Mouse (Mus musculus): ENCODE results near the gene Elmsan1. TPM values are rescaled to one million over a fixed set of nuclear protein-coding genes. Genes with fewer than 3 reads are reported as not detected.
A peak's percentile ranks its signal among the peaks of the same experiment; 100 is the strongest.

Elmsan1 gene
- polyA plus RNA-seq, 1 experiment from 2014 or later, result 7.7 TPM

GRCm38 (mm10) chr12:84226117-84226840, 7.6 kb upstream of the Elmsan1 start:
- no peaks in the 10 kb centered on the region for H3K36me3 ChIP-seq
- WGBS, result 81% methylated on average over 9 of the region's 9 CpGs
- H3K9me3 ChIP-seq, result no peaks in the 10 kb centered on the region
- no peak; the same call in 1 of the 2 replicates for ATAC-seq
- no peak overlapping the region for H3K4me3 ChIP-seq (replicated peaks)
- H3K4me1 ChIP-seq (replicated peaks), result no peaks in the 10 kb centered on the region
- no peak overlapping the region for H3K27ac ChIP-seq
- H3K9ac ChIP-seq, result no peak overlapping the region
- H3K27me3 ChIP-seq (replicated peaks), result no peaks in the 10 kb centered on the region
- no peak overlapping the region for H3K4me2 ChIP-seq (replicated peaks)

DNA sequence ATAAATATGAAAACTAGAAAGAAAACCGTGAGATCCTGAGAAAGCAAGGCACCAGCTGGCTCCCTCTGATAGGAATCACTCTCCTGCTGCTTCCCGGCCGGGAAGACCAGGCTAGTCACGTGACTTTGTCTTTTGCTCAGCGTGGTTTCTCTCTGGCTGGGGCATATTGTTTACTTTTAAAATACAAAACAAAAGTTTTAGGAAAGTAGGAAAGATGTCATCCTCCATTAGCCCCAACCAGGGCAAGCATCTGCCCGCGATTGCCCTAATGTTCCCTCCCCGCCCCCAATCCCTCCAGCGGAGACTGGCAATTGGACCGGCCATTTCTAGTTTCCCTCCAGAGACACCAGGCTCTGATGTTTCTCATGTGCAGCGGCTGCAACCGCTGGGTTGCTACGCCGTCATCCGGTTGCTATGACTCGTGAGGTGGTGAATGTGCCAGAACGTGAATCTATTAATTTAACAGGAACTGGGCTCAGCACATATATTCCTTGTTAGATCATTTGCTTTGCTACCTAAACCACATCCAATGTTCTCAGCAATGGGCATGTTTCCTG, 3.8 kb upstream of the Elmsan1 start:
- Histone ChIP-seq H3K4me1 (replicated peaks) (no peaks in the 10 kb centered on the region; the same call in 1 of the 2 replicates), H3K36me3 (no peaks in the 10 kb centered on the region), H3K27ac (no peak overlapping the region), H3K27me3 (replicated peaks) (no peaks in the 10 kb centered on the region), H3K9ac (no peak overlapping the region; the same call in 1 of the 2 replicates), H3K9me3 (no peaks in the 10 kb centered on the region), H3K4me2 (replicated peaks) (peak overlapping the region; percentile 65), H3K4me3 (replicated peaks) (peak overlapping the region; percentile 35)
- ATAC-seq, result 0 out of 2 replicates have a peak, but pooled peaks have one; percentile 16
- WGBS, result 7% methylated on average over 17 of the region's 17 CpGs

DNA sequence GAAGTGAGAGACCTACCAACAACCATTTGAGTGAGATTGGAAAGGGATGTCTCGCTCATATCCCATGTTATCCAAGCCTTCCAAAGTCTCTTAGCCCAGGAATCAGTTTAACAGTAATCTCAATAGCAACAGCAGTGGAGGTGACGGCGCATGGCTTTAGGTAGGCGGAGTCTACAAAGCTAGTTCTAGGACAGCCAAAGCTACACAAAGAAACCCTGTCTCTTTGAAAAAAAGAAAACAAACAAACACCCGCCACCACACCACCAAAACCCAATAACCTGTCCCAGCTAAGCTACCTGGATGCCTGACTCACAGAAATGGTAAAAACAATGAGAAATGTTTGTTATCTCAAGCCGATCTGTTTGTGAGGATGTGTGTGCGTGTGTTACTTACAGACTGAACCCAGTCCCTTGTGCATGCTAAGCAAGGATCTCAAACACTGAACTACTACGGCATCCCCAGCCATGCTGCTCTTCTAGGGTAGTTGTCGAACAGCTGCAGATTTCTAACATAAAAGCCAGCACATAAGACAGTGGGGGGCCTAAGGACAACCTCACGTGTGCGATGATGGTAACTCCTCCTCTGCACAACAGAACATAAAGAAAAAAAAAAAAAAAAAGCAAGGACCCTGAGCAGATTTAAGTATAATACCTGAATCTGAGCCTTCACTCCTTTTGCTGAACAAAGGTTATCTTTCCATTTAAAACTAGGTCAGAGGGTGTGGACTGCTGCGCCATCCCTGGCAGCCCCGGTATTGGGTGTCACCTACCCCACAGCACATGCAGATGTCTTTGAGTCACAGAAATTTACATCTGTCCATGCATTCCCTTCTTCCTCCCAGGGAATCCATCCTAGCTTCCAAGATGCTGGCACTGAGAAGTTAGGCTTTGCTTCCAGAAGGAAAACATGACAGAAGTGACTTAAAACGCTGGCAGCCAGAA, 2.5 kb upstream of the Elmsan1 start:
- Histone ChIP-seq H3K27ac (no peak overlapping the region), H3K4me2 (replicated peaks) (no peak overlapping the region), H3K9me3 (no peaks in the 10 kb centered on the region), H3K9ac (no peak overlapping the region), H3K4me3 (replicated peaks) (no peak overlapping the region), H3K36me3 (no peaks in the 10 kb centered on the region), H3K4me1 (replicated peaks) (peaks cover 11% of the 10 kb centered on the region), H3K27me3 (replicated peaks) (no peaks in the 10 kb centered on the region)
- no peak for ATAC-seq
- 84% methylated on average over 14 of the region's 14 CpGs for WGBS

GRCm38 (mm10) chr12:84220515-84220914, 1.8 kb upstream of the Elmsan1 start:
- Histone ChIP-seq H3K27me3 (replicated peaks) (no peaks in the 10 kb centered on the region), H3K27ac (no peak overlapping the region), H3K4me2 (replicated peaks) (no peak overlapping the region), H3K9me3 (no peaks in the 10 kb centered on the region), H3K4me3 (replicated peaks) (no peak overlapping the region), H3K36me3 (no peaks in the 10 kb centered on the region), H3K4me1 (replicated peaks) (peaks cover 18% of the 10 kb centered on the region), H3K9ac (no peak overlapping the region)
- no peak for ATAC-seq
- WGBS, result 81% methylated on average over 4 of the region's 4 CpGs

- Histone ChIP-seq H3K9ac (peak overlapping the region; percentile 95), H3K36me3 (no peaks in the 10 kb centered on the region), H3K27me3 (replicated peaks) (no peaks in the 10 kb centered on the region), H3K27ac (peak overlapping the region; percentile 95), H3K9me3 (no peaks in the 10 kb centered on the region), H3K4me2 (replicated peaks) (peak overlapping the region; percentile 76), H3K4me1 (replicated peaks) (peaks cover 29% of the 10 kb centered on the region), H3K4me3 (replicated peaks) (peak overlapping the region; percentile 84)
- 6% methylated on average over 14 of the region's 14 CpGs for WGBS
- peak; percentile 11 for ATAC-seq
Observed at GRCm38 (mm10) chr12:84219121-84219561, 460 bp upstream of the Elmsan1 start.

- H3K27ac ChIP-seq, result peak overlapping the region; percentile 95
- peak overlapping the region; percentile 95 for H3K9ac ChIP-seq
- WGBS, result 3% methylated on average over 21 of the region's 21 CpGs
- peak; percentile 9; the same call in 1 of the 2 replicates for ATAC-seq
- peak overlapping the region; percentile 84 for H3K4me3 ChIP-seq (replicated peaks)
- H3K4me1 ChIP-seq (replicated peaks), result peaks cover 37% of the 10 kb centered on the region
- H3K9me3 ChIP-seq, result no peaks in the 10 kb centered on the region
- H3K36me3 ChIP-seq, result no peaks in the 10 kb centered on the region
- peak overlapping the region; percentile 76 for H3K4me2 ChIP-seq (replicated peaks)
- no peaks in the 10 kb centered on the region for H3K27me3 ChIP-seq (replicated peaks)
Observed at GRCm38 (mm10) chr12:84217508-84218131, 1.1 kb downstream of the Elmsan1 start.

GRCm38 (mm10) chr12:84217111-84217507, 1.6 kb downstream of the Elmsan1 start:
- Histone ChIP-seq H3K9ac (peak overlapping the region; percentile 95; the same call in 1 of the 2 replicates), H3K4me3 (replicated peaks) (peak overlapping the region; percentile 84), H3K9me3 (no peaks in the 10 kb centered on the region), H3K4me2 (replicated peaks) (peak overlapping the region; percentile 76), H3K27me3 (replicated peaks) (no peaks in the 10 kb centered on the region), H3K27ac (peak overlapping the region; percentile 95), H3K36me3 (no peaks in the 10 kb centered on the region), H3K4me1 (replicated peaks) (peaks cover 41% of the 10 kb centered on the region)
- WGBS, result 19% methylated on average over 4 of the region's 4 CpGs
- ATAC-seq, result peak; percentile 46

GRCm38 (mm10) chr12:84215758-84216440, 2.8 kb downstream of the Elmsan1 start:
- no peak overlapping the region for H3K4me3 ChIP-seq (replicated peaks)
- peaks cover 51% of the 10 kb centered on the region for H3K4me1 ChIP-seq (replicated peaks)
- 48% methylated on average over 11 of the region's 11 CpGs for WGBS
- no peak overlapping the region for H3K9ac ChIP-seq
- no peaks in the 10 kb centered on the region for H3K9me3 ChIP-seq
- peak overlapping the region; percentile 15; the same call in 1 of the 2 replicates for H3K27ac ChIP-seq
- no peaks in the 10 kb centered on the region for H3K27me3 ChIP-seq (replicated peaks)
- H3K36me3 ChIP-seq, result no peaks in the 10 kb centered on the region
- no peak for ATAC-seq
- peak overlapping the region; percentile 76; the same call in 1 of the 2 replicates for H3K4me2 ChIP-seq (replicated peaks)

- Histone ChIP-seq H3K9ac (no peak overlapping the region), H3K27me3 (replicated peaks) (no peaks in the 10 kb centered on the region), H3K36me3 (no peaks in the 10 kb centered on the region), H3K4me1 (replicated peaks) (peaks cover 51% of the 10 kb centered on the region), H3K4me3 (replicated peaks) (no peak overlapping the region), H3K9me3 (no peaks in the 10 kb centered on the region), H3K4me2 (replicated peaks) (no peak overlapping the region), H3K27ac (peak overlapping the region; percentile 15; the same call in 1 of the 2 replicates)
- no peak for ATAC-seq
- 48% methylated on average over 14 of the region's 14 CpGs for WGBS
Observed at GRCm38 (mm10) chr12:84214495-84215175, 4.0 kb downstream of the Elmsan1 start.

- Histone ChIP-seq H3K9me3 (no peaks in the 10 kb centered on the region), H3K27me3 (replicated peaks) (no peaks in the 10 kb centered on the region), H3K4me3 (replicated peaks) (no peak overlapping the region), H3K4me2 (replicated peaks) (no peak overlapping the region), H3K4me1 (replicated peaks) (peaks cover 57% of the 10 kb centered on the region), H3K27ac (no peak overlapping the region), H3K36me3 (no peaks in the 10 kb centered on the region), H3K9ac (no peak overlapping the region)
- ATAC-seq, result 0 out of 2 replicates have a peak, but pooled peaks have one; percentile 18
- 13% methylated on average over 4 of the region's 4 CpGs for WGBS
Observed at GRCm38 (mm10) chr12:84212297-84212696, 6.4 kb downstream of the Elmsan1 start.
